Mouse (Mus musculus): ENCODE measurements around the gene Col5a1.

DNA sequence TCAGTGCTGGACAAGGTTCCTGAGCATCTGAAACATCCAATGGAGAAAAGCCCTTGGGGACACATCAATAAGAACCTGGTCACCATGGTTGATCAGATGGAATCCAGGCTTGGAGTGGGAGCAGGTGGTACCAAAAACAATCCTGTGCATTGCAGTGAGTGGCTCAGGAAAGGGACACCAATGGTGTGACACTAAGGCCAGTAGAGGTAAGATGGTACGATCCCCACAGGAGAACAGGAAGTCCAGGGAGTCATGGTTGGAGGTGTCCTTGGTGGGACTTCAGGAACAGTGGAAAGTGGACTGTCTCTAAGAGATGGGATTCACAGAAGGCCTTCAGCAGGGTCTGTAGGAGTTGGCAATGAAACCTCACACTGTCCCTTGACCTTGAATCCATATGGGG lies 154.2 kb downstream of the Col5a1 start:
- TF ChIP-seq MEF2A (IDR thresholded peaks at IDR 0.05; ENCODE audit: extremely low read depth, insufficient replicate concordance, low read depth, low read length, poor library complexity, severe bottlenecking) (no peak), E2F4 (IDR thresholded peaks at IDR 0.05; ENCODE audit: borderline replicate concordance, low read depth, low read length) (no peak), USF1 (IDR thresholded peaks at IDR 0.05; ENCODE audit: low read depth, low read length) (no peak), GATA1 (IDR thresholded peaks at IDR 0.05; ENCODE audit: low read depth, low read length) (no peak), CTCF (IDR thresholded peaks at IDR 0.05 in 2 of 3, conservative IDR thresholded peaks at IDR 0.05 in 1 of 3; ENCODE audit: control insufficient read depth in 1 of 3, insufficient read depth in 1 of 3, low read depth in 2 of 3, low read length in 3 of 3, poor library complexity in 1 of 3, severe bottlenecking in 1 of 3) (no peak), POLR2A (IDR thresholded peaks at IDR 0.05; ENCODE audit: control insufficient read depth in 1 of 2, insufficient read depth in 1 of 2, low read depth in 1 of 2, low read length in 2 of 2, poor library complexity in 1 of 2) (no peak), EP300 (IDR thresholded peaks at IDR 0.05; ENCODE audit: low read depth in 1 of 2, low read length in 2 of 2) (no peak), SIN3A (IDR thresholded peaks at IDR 0.05; ENCODE audit: low read length) (no peak), MAX (IDR thresholded peaks at IDR 0.05; ENCODE audit: low read length) (no peak), MXI1 (IDR thresholded peaks at IDR 0.05; ENCODE audit: low read depth, low read length) (no peak), ZKSCAN1 (IDR thresholded peaks at IDR 0.05; ENCODE audit: low read depth, low read length) (no peak), ELF1 (IDR thresholded peaks at IDR 0.05; ENCODE audit: low read depth, low read length) (no peak), TAL1 (IDR thresholded peaks at IDR 0.05; ENCODE audit: low read length) (no peak), ZNF384 (IDR thresholded peaks at IDR 0.05; ENCODE audit: low read depth, low read length) (no peak)
